Mouse (Mus musculus) lung, postnatal 0 days (tissue): ENCODE data around the gene Haao.

Experiments used
- CTCF ChIP-seq: IDR thresholded peaks from 2 replicates; pipeline ENCODE4 v1.5.1; 2016; ENCODE audit warnings: antibody characterized with exemption, mild to moderate bottlenecking
- EP300 ChIP-seq: IDR thresholded peaks from 2 replicates; pipeline ENCODE4 v1.6.1; 2016; ENCODE audit warnings: antibody characterized with exemption, mild to moderate bottlenecking, control low read depth

- TF ChIP-seq CTCF, result no peak
- no peak for TF ChIP-seq EP300
These were observed 37.5 kb downstream of the Haao start for GRCm38 (mm10) chr17:83810285-83810684.
